Mouse (Mus musculus): ENCODE results near the gene Ccnd3.

Ccnd3 gene

DNA sequence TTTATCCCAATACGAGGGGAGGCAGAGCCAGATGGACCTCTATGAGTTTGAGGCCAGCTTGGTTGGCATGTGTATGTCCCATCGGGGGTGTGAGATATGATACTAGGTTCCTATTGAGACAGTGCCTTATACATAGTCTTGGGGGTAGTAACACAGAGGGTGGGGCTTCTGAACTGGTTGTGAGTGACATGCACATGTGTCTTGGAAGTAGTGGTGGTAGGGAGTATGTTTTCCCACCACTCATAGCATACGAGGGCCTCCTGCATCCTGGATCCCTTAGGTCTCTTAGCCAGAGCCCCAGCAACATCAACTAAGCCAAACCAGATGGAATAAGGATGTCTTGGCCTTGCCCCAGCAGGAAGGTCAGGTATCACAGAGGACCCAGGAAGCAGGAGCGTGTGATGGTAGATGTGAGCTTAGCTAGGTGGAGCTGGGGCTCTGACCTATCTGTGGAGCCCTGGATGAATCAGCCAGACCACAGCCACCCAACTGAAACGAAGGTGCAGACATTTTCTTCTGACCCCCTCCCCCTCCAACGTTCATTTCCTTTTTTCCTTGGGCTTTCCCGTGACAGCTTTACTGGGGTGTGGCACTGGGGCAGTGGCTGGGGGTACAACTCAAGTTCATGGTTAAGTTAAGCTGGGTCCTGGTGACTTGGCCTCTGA, 10.5 kb downstream of the Ccnd3 start:
- DNase-seq (ENCODE audit: low spot score) = no peak

DNA sequence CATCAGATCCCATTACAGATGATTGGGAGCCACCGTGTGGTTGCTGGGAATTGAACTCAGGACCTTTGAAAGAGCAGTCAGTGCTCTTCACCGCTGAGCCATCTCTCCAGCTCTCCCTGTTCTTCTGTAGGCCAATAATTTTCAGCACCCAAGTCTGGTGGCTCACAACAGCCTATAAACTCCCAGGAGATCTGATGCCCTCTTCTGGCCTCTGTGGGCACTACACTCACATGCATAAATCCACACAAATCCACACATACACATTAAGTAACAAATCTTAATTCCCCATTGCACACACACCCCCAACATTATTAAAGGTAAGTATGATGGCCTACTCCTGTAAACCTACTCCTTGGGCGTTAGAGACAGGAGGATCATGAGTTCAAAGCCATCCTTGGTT, 11.4 kb downstream of the Ccnd3 start:
- DNase-seq (ENCODE audit: low spot score) = no peak

DNA sequence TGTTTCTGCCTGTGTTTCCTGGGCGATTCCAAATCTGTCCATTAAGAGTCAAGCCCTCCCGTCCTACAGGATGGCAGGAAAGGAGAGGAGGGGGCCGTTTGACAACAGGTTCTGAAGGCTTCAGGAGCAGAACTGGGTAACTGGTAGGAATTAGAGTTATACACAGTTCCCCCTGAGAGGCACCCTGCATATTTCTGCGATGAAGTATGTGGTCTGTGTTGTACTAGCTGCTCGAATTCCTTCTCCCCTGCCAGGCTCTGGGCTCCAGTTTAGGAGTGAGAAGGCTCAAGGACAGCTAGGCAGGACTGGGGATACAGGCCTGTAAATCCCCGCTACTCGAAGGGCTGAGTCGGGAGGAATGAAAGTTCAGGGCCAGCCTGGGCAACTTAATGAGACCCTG, 13.4 kb downstream of the Ccnd3 start:
- DNase-seq (ENCODE audit: low spot score) = peak; percentile 23

DNA sequence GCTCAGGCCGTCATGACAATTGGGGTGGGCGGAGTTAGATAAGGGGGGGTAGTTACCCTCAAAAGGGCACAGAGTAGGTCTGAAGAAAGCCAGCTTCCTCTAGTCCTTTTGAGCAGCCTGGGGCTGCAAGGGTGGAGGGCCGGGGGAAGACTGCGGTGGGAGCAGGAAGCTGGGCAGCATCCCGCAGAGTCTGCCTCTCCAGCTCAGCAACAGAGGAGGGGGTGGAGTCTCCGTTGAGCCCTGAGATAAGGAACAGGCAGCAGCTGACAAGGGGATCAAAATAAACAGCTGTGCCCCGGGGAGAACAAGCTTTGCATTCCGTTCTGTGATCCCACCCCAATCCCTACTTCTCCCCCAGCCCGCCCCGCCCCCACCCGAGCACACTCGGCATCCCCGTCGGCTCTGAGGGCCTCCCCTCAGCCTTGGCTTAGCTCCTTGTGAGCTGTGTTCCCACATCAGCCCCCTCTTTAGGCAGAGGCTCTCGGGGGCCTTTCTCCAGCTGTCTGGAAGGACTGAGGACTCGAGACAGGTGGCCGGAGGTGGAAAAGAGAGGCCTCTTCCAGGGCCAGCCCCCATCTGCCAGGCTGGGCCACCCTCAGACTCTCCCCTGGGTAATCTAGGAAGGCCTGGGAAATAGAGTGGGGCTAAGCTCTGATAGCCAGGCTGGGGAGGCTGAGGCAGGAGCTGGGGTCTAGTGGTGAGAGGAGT, 16.9 kb downstream of the Ccnd3 start:
- no peak for DNase-seq (ENCODE audit: low spot score)

DNA sequence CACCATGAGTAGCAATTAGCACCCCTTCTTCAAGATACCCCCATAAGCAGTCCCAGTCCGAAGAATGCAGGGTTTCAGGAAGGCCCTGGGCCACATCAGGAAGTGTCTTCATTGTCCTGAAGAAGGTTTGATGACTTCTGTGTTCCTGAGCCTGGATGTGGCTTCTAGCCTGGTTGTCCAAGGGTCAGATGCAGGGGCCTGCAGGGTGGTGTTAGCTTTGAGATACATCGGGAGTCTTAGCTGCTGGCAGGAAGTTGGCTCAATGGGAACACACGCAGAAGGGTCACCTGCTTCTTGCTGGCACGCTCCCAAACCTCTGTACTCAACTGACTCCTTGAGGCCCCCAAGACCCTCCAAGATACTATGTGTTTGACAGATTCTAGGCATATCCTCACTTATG, 17.7 kb downstream of the Ccnd3 start:
- no peak for DNase-seq (ENCODE audit: low spot score)

DNA sequence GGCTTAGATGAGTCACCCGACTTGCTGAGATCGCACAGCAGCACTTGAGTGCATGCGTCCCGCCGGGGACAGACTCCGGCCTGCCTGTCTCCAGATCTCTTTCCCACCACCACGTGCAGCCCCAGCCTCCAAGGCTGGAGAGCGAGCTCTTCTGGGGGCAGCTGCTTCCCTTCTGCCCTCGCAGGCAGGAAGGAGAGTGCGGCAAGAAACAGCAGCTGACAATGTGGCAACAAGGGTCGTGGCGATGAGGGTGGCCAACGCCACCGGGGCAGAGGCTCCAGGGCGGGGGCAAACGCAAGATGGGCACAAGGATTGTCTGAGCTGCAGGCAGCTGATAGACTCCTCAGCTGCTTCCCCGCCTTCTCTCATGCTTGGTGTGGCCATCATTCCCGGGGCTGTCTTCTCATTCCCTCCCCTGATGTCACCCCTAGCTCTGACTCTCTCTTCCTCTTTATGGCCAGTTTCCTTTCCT, 18.4 kb downstream of the Ccnd3 start:
- no peak for DNase-seq (ENCODE audit: low spot score)

DNA sequence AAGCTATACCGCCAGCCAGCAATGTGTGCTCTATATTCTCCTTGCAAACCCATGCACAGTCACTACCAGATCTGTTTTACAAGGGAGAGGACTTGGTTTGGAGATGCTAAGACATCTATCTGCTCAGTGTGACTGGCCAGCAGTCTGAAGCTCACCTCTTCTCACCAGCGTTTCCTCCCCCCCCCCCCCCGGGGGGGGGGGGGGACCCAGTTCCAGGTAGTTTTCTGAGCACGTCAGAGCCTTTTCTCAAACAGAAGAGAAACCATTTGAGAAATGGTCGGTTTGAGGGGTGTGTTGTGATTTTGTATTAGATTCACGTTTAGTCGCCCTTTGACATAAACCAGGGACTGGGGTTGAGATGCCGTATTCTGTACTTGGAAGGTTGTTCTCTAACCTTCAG, 19.2 kb downstream of the Ccnd3 start:
- DNase-seq (ENCODE audit: low spot score) = no peak

DNA sequence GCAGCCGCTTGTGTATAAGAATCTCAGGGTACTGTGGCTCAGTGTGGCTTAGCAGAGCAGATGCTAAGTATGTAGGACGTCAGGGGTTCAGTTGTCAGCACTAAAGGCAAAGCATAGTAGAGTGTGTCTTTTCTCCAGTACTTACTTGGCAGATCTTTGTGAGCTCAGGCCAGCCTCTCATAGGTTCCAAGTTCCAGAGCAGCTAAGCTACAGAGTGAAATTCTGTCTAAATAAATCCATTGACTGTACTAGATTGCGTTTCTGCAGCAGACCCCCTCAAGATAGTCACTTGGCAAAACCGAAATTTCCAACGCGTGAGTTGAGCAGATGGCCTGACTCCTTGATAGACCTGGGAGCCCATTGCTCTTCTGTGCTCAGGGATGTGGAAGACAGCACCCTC, 20.1 kb downstream of the Ccnd3 start:
- DNase-seq (ENCODE audit: low spot score) = no peak

DNA sequence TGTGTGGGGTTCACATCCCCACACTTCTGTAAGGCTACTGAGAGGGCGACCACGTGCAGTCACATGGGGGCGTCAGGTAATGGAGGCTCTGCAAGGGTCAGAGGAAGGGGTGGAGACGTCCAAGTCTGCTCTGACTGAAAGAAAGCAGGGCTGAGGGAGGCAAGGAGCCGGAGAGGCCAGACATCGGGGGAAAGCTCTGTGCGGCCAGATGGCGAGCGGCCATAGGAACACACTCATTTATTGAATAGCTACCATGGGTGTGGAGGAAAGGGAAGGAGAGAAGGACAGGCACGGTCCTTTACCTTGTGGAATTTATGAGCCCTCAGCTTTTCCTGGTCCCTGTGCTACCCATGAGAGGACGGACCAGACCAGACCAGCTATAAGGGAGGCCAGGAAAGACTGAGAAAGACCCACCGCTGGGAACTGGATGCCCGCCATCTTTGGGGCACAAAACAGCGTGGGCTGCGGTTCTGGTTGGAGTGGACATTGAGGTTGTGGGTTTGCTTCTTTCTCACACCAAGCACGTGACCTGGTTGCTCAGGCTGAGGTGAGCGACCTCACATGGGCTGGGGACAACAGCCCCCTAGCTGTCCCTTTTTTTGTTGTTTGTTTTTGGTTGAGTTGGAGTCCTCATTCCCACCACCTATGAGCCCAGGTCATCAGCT, 22.1 kb downstream of the Ccnd3 start:
- DNase-seq (ENCODE audit: low spot score) = no peak

DNA sequence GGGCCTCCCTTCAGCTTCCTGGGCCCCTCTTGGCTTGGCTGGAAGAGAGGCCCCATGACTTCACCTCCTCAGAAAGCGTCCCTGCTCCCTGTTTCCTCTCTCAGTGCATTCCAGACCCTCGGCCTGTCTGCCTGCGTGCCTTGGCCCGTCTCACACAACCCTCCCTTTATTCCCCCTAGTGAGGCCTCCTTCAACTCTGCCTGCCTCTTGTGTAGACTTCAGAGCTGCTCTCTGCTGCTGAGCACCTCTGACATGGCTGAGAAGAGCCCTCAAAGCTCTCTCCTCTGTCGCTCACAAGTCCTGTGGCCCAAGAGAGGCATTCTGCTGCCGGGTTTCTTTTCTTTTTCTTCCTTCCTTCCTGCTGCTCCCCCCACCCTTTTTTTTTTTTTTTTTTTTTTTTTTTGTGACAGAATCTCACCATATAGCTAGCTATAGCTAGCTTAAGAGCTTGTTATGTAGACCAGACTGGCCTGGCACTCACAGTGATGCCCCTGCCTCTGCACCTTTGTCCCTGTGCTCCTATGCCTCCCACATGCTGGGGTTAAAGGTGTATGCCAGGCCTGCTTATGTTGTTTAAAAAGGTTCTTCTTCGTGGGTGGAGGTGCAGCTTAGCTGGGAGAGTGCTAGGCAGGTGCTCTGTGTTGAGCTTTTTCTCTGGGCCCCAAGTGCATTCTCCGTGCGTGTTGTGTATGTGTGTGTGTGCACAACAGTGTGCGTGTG, 22.9 kb downstream of the Ccnd3 start:
- DNase-seq (ENCODE audit: low spot score) = no peak

DNA sequence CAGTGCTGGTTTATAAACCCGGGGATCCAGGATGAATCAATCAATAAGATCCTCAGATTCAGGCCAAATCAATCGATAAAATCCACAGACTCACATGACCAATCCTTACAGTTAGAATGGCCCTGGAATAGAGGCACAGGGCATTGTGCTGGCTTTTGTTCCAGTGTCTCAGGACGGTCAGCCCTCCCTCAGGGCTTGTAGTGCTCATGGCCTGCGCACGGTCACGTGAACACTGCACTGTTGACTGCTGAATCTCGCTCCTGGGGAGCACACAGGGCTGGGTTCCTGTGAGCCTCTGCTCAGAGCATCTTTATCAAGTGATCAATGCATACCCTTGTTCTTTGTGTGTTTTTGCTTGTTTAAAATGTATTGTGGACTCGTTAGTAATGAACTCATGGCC, 24.1 kb downstream of the Ccnd3 start:
- DNase-seq (ENCODE audit: low spot score) = no peak

DNA sequence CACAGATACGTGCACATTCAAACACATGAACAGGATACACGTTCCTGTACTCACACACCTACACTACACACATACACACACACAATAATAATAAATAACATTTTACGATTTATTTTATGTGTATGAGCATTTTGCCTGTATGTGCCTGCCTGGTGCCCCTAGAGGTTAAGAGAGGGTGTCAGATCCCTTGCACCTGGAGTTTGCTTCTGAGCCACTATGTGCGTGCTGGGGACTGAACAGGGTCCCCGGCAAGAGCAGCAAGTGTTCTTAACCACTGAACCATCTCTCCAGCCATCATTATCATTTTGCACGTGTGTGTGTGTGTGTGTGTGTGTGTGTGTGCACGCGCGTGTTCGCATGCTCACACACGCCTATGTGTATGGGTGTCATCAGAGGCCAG, 24.7 kb downstream of the Ccnd3 start:
- DNase-seq (ENCODE audit: low spot score) = no peak

DNA sequence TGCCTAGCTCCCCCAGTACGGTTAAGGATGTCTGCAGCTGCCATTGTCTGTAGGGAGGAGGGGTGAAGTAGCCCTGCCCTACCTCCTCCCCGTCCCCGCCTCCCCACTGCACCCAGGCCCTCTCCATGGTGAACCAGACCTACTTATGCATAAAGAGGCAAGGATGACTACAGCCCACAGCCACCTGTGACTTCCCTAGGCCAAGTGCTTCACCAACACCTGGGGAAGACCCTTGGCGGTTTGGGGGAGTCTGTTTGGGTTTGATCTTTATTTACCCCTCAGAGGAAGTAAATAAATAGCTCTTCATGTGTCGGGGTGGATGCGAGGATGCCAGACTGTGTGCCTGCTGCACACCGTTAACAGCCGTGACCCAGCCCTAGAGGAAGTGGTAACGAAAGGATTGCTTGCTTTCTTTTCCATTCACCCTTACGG, 26.6 kb downstream of the Ccnd3 start:
- DNase-seq (ENCODE audit: low spot score) = no peak

DNA sequence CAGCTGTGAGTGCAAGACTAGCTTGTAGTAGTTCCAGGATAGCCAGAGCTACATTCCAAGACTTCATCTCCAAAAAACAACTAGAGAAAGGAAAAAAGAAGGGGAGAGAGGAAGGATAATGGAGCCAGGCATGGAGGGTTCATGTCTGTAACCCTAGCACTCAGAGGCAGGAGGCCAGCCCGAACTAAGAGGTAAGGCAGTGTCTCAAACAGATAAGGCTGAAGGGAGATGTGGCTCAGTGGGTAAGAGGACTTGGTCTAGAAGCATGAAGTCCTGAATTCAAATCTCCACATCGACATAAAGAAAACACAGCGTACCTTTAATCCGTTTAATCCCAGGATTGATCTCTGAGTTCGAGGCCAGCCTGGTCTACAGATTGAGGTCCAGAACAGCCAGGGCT, 27.5 kb downstream of the Ccnd3 start:
- DNase-seq (ENCODE audit: low spot score) = no peak

DNA sequence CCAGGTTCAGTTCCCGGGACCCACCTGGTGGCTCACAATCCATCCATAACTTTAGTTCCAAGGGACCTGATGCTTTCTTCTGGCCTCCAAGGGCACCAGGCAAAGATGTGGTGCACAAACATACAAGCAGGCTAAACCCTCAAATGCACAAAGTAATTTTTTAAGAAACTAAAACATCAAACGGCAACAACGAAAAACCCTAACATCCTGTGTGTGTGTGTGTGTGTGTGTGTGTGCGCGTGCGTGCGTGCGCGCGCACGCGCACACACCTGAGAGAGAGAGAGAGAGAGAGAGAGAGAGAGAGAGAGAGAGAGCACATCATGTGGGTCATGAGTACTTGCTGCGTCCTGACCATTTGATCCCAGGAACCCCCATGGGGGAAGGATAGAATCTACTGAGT, 28.8 kb downstream of the Ccnd3 start:
- DNase-seq (ENCODE audit: low spot score) = no peak

DNA sequence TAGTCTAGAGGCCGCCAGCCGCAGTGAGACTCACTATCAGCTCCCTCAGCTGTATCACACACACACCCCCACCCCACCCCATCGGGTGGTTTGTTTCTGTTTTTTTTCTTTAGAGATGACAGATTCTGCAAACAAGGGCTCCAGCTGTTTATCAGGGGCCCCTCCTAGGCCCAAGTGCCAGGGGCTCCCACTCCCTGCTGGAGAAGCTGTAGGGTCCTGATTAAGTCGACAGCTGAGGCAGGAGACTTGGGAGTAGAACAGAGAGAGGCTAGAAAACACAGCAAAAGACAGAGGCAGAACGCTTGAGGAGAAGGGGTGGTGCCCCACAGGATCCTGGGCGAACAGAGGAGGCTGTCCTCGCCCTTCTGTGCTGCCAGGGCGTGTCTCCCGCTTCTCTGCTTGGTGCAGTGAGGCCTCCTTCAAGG, 31.0 kb downstream of the Ccnd3 start:
- DNase-seq (ENCODE audit: low spot score) = no peak

DNA sequence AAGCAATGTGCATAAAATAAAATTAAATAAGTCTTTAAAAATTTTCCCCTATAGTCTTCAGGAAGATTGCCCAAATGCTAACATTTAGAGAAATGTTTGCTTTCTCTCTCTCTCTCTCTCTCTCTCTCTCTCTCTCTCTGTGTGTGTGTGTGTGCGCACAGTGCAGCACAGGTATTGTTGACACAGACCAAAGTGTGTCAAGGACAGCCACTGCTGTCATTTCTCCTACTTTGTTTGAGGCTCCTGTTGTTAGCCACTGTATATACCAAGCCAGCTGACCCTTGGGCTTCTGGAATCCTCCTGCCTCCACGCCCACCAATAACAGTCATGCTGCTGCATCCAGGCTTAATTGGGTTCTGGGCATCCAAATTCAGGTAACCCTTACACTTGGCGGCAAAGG, 33.2 kb downstream of the Ccnd3 start:
- no peak for DNase-seq (ENCODE audit: low spot score)

DNA sequence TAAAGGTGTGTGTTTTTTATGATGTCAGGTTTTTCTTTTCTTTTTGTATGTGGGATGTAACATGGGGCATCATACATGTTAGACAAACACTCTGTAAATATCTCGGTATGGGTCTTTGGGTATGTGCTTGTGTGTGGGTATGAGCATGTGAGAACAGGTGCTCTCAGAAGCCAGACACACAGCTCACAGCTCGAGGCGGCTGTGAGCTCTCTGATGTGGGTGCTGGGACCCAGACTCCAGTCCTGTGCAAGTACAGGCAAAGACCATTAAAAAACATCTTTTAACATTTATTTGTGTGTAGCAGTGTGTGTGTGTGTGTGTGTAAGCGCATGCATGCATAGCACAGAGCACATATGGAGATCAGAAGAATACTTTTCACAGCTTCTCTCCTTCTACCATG, 34.3 kb downstream of the Ccnd3 start:
- no peak for DNase-seq (ENCODE audit: low spot score)

DNA sequence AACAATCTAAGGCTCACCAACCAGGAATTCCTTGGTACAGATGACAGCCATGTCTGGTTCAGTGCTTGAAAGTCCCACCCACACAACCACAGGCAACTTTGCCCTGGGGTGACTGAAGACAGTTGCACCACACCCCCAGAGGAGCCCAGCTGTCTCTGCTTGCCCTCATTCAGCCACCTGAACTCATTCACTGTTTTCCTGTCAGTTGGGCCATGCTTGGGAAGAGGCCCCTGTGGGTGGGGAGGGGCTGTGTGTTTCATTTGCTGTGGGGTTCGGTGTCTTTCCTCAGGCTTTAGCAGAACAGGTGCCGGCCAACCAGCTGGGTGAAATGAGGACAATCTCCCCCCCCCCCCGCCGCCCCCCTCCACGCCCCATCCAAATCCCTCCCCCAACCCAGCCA, 37.2 kb downstream of the Ccnd3 start:
- no peak for DNase-seq (ENCODE audit: low spot score)

DNA sequence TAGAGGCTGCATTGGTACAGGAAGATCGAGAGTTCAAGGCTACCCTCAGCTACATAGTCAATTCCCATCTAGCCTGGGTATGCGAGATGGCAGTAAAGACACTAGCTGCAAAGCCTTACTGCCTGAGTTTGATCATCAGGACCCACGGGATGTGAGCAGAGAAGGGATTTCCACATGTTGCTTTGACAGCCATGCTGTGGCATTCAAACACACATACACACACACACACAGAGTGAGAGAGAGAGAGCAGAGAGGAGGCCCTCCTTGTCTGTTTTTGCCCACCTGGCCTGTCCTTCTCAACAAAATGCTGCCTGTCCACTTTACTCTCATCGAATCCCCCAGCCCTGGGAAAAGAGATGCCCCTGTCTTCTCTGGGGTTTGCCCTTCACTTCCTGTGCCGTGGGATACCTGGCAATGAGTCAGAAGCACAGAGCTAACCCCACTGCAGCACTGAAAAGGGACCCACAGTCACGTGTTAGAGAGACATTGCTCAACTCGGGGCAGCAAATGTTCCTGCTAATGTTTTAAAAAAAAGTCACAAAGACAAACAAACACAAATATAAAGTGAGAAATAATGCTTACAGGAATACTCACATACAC, 38.3 kb downstream of the Ccnd3 start:
- DNase-seq (ENCODE audit: low spot score) = no peak

DNA sequence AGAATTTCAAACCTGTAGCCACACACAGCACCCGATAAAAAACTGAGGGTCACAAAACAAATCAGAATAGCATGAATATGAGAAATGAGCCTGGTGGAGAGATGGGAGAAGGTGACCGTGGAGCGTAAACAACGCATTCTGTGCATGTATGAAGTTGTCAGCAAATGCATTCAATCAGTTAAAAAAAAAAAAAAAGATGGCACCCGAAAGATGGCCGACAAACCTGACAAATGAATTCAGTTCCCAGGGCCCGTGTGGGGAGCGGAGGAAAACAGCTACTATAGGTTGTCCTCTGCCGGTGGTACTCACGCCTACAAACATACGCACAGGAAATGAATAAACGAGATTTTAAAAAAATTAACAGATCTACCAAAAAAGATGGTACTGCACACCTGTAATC, 40.3 kb downstream of the Ccnd3 start:
- DNase-seq (ENCODE audit: low spot score) = no peak

DNA sequence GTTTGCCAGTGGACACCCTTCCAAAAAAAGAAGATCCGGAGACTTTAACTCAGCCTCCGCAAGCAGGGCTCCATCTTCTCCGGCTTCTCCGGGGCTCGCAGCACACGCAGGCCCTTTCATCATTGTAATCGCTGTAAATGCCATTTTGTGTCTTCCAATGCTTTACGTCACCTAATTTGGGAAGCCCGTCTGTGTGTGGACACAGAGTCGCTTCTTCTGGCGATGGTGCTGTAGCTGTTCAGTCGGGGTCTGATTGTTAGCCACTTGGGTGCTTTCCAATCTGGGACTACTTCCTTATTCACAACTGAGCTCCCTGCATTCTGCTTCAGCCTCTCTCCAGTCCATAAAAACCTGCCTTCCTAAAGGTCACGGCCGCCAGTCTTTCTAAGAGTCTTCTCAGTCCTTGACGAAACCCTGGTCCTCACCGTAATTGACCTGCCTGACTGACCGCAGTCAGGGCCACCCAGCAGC, 41.0 kb downstream of the Ccnd3 start:
- no peak for DNase-seq (ENCODE audit: low spot score)
